Mouse (Mus musculus) cerebellum, postnatal 10 days (tissue): ENCODE results near the gene Acadm.
A peak's percentile ranks its signal among the peaks of the same experiment; 100 is the strongest.

ENCODE experiments used
- DNase-seq, 2 experiments: peaks; one replicate each; pipeline ENCODE4 v3.0.0; 2021; ENCODE audit warnings: mixed read lengths in 2 of 2

The Acadm gene

DNA sequence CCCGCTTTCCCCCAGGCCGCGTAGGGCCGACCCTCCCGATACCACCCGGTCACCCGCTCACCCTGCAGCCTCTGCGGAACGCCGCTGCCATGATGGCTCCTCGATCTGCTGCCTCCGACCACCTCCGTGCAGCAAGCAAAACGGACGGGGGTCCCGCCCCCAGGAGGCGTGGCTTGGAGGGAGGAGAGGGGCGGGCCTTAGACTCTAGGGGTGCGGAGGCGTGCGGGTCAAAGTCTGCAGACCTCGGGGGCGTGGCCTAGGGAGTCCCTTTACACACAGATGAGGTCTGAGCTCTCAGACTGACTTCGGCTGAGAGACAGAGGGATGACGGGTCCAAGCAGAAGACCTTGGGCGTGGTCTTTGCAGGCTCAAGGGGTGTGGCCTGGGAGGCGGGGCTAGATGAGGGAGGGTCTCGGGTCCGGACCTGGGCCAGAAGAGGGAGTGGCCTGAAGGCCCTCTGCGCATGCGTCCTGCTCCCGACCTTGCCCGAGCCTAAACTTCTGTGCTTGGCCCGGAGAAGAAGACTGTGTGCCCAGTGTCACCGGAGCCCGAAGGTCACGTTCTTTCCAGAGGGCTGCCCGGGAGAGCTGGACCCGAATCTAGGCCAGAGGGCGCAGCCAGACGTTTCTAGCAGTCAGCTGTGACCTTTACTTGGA is at the start of gene Acadm:
Gene Acadm, minus strand, starts transcription at position 298 of the 656 bp plus-strand sequence.
- DNase-seq, result peak; percentile 99

DNA sequence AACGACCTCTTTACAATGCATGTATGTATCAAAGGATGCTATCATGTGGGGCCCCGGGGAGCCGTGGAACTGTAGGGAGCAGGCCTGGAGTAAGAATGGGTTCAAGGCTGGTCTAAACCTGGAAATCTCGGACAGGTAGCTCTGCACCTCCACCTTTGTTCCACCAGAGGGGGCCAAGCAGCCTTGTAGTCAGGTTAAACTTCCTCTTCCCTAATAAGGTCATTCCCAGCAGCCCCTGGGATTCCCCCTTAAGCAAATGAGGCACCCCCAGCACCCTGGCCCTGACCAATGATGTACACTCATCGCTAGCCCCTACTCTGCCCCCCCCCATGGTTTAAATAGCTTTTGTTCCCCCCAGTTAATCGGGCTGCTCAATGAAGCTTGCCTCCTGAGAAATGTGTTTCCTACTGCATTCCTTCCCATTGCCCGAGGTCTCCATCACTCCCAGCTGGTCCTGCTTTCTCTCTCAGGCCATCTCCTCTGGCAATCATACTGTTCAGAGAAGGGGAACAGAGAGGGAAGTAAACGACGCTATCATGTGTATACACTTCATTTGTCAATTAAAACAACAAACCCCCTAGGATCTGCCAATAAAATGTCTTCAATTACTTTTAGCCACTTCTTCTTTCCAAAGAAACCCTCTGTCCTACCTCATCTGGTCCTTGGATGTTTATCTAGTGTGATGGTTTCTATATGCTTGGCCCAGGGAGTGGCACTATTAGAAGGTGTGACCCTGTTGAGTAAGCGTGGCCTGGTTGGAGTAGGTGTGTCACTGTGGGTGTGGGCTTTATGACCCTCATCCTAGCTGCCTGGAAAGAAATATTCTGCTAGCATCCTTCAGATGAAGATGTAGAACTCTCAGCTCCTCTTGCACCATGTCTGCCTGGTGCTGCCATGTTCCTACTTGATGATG is 40.3 kb upstream of the Acadm start:
- DNase-seq, result peak; percentile 72 to 78

DNA sequence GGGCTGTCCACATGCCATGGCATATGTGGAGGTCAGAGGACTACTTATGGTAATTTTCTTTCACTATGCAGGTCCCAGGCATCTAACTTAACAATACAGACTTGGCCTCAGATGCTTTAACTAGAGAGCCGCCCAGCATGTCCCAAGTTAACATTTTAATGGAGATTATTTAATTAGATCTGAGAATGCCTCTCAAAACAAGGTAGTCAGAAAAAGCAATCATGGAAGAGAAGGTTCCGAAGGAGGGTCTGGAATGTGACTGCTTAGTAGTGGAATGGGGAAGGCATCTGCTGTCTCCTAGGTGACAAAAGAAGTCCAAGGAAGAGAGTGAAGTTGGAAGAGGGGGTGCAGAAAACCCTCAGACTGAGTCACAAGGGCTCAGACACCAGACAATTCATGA is 36.2 kb upstream of the Acadm start:
- DNase-seq, result no peak

DNA sequence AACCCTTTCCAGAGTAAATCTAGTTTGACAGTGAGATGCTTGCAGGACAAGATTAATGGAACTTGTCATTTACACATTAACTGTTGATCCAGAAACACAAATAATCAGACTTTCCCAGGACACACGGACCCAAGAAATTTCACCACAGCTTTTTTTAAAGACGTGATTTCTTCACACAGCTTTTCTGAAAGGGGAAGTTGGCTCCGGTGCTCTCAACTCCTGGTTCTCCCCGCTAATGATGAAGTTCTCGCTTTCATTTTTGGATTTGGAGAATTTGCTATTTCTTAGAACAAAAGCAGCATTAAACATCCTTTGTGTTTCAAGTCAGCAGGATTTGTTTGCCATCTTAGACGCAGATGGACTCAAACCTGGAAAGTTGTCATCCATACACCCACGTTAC is 31.4 kb upstream of the Acadm start:
- no peak for DNase-seq

DNA sequence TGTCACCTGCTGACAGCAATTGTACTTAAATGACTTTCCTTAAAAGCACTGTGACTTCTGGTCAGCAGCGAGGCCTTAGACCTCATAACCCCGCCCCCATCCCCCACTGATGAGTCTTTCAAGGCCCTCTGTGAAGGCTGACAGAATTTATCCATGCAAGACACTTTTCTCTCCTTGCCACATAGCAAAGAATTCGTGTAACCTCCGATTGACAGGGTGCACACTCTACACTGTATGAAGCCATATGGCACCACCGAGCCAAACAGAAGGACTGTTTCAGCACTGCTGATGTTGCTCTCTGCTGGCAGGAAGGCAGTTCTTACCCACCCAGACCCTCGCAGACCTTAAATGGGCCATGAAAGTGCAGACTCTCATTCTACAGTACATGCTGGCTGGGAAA is 30.6 kb upstream of the Acadm start:
- DNase-seq, result peak; percentile 50 to 53

DNA sequence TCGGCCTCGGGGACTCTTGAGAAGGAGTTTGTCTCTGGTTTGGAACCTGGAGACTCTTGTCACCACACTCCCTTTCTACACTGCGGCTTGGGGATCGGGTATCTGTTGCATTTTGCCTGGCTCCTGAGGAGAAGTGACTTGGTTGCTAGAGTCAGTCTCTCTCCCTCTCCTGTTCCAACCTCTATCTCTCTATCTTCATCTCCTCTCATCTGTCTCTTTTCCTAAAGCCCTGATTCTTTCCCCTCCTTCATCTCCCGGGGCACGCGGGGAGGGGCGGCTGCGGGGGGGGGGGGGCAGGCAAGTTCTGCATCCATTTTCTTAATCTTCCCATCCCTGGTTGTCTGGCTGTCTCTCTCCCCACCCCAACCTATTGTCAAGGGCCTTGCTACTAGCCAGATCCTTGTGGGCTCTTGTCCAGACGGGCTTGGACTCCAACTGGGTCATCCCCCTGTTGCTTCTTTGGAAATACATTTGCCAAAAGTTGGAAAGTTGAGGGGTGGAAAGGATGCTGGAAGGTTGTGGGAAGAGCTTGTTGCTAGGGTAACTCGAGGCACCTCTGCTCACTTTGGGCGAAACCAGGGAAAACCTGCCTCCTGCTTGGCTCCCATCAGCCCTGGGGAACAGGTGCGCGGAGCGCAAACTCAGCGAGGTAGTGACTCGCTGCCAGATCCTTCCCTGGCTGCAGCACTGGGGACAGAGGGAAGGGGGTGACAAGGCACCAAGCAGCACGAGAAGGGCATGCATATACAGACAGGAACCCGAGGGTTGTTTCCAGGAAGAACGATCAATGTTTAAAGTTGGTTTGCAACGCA is 29.7 kb upstream of the Acadm start:
- peak; percentile 63 to 71 for DNase-seq

DNA sequence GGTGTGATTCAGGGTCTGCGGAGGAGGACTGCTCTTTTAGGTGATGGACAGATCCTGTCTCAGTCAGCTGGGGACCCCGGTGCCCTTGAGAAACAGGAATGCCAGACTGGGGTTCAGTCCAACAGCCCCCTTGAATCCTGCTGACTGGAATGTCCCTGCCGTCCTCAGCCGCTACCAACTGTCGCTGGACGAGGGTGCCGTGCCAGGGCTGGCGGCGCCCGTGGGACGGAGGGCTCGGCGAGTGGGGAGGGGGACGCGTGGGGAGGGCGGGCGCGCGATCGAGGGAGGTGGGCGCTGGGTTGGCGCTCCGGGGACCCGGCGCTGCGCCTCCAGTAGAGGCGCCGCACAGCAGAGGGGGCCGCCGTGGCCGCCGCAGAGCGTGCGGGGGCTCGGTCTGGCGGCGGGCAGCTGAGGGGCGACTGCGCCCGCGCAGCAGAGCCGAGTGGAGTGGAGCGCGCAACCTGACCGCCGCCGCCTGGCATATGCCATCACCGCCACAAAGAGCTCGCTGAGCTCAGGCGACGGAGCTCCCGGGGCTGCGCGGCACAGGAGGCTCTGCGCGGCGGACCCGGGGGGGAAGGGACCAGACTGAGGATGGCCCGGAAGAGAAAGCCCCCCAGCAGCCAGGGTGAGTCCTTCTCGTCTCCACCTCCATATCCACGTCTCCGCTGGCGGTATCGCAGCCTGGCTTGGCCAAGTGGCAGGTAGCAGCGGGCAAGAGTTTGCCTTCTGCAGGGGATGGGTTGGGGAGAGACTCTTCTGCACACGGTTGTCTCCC is 28.9 kb upstream of the Acadm start, which contains the start of gene Slc44a5:
Gene Slc44a5, plus strand, starts transcription at position 266 of the 778 bp plus-strand sequence.
- peak; percentile 77 to 78 for DNase-seq

DNA sequence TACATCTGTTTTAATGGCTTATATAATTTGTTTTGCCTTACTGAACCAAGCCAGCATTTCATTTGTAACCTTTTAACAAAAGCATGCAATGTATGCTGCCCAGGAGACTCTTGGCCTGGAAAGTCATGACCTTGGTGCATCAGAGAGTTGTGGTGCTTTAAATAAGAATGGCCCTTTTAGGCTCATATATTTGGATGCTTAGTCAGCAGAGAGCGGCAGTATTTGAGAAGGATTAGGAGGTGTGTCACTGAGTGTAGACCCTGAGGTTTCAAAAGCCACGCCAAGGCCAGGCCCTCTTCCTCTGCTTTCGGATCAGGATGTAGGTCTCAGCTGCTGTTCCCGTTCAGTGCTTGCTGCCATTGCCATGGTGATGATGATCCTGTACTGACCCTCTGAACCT is 25.0 kb upstream of the Acadm start:
- no peak for DNase-seq

DNA sequence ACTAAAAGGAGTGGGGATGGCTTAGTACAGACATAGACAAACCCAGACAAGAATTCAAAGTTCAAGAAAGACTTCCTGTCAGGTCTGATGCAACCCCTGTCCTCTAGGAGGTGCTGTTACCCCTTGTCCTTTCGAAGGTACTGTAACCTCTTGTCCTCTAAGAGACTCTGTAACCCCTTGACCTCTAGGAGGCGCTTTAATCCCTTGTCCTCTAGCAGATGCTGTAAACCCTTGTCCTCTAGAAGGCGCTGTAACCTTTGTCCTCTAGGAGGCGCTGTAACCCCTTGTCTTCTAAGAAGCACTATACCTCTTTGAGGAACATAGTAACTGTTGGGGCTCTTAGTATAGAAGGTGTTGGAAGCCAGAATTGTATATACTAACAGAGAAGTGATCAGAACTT is 24.1 kb upstream of the Acadm start:
- DNase-seq, result peak; percentile 81 to 90

DNA sequence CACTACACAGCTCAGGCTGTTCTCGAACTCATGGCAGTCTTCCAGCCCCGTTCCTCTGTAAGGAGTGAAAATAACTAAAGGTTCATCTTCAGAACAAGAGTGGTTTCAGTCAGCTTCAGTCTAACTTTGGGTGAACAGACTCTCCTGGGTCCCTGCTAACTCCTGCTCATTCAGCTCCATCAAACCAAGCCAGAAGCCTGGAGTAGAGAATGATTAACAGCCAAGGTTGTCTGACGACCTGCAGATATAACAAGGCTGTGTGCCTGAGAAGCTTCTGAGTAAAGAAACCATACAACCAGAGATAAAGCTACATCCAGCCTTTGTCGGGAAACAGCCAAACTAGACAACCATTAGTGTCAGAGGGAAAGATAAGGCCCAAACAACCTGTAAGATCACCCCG is 23.0 kb upstream of the Acadm start:
- peak in 1 of 2 experiments; percentile 14 for DNase-seq

DNA sequence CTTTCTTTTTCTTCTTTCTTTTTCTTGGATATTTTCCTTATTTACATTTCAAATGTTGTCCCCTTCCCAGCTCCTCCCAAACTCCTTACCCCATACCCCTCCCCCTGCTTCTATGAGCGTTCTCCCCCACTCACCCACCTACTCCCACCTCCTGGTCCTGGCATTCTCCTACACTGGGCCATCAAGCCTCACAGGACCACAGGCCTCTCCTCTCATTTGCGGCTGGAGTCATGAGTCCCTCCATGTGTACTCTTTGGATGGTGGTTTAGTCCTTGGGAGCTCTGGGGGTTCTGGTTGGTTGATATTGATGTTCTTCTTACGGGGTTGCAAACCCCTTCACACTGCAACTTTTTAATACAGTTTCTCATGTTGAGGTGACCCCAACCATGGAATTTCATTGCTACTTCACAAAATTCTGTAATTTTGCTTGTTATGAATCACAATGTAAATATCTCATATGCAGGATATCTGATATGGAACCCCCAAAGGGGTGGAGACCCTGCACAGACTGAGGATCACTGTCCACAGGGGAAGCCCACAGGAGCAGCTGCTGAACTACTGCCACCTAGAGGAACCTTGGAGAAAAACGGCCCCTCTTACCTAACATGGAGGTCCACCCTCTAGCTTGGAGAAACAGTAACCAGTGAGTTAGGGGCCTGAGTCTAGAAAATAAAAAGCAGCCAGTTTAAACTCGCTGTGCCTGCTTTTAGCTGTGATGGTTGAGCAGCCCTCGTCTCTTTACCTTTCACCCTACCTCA is 17.4 kb upstream of the Acadm start:
- DNase-seq, result peak; percentile 42 to 63

DNA sequence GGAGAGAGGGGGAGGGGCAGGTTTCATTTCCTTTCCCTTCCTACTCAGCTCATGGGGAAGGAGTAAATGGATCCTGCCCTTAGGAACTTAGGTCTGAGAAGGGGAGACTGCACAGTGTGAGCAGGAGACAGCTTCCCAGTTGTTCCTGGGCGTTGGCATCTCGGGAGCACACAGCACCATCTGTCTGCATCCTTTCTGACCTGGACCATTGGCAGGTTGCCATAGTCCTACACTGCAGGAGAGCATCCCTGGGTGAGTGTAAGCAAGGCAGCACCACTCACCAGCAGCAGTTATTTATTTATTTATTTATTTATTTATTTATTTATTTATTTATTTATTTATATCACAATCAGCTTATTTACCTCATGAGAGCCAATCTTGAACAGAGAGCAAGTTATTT is 16.5 kb upstream of the Acadm start:
- DNase-seq, result peak; percentile 51 to 65

DNA sequence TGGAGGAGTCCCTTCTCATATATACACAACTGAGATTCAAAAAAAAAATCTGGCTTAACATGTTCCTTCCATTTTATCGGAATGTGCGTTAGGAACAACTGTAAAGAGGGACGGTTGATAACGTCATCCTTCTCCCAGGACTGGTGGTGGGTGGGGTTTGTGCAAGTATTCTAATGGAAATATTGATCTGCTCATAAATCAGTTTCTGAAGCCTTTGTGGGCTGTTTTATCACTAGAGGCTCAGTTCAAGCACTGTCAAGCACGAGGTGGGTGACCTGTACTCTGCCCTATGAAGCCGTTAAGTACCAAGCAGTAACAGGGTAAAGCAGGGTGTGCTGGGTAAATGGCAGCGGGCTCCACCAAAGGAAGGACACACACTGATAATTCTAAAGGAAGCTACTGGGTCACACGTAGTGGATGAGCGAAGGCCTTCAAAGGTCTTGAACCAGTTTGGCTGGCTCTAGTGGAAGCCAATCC is 15.3 kb upstream of the Acadm start:
- no peak for DNase-seq

DNA sequence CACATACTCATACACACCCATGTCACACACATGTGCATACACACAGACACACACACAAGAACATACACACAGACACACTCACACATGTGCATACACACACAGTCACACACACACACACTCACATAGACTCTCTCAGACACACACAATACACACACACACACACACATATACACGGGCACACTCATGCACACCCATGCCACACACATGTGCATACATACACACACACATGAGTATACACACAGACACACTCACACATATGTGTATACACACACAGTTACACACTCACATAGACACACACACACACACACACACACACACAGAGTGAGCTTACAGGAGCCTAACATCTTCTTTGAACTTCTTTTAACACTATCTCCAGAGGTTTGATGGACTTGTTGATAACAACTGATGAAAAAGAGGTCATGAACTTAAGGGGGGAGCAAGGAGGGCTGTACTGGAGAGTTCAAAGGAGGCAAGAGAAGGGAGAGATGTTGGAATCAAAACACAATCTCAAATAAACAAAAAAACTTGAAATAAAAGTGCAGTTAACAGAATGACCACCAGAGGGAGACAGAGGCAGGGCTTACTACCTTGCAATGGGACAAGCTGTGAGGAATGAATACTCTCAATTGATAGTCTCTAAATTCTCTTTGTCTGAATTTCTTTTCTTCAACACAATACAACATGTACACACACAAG is 14.8 kb upstream of the Acadm start:
- DNase-seq, result peak; percentile 43 to 82

DNA sequence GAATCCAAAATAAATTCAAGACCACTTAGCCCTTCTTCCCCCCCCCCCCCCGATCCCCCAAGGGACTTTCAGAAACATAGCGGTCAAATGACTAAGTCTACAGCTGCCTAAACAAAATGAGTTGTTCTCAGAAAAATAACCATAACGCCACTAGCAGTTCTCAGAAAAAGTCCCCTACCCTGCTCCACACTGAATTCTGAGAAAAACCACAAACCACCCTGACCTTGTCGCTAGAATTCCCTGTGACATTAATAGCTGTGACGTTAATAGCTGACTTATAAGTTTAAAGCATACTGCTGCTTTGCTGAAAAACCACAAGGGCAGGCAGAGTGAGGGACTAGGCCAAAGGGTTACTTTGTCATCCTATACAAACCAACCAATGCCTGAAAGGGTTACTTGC is 13.5 kb upstream of the Acadm start:
- DNase-seq, result no peak

DNA sequence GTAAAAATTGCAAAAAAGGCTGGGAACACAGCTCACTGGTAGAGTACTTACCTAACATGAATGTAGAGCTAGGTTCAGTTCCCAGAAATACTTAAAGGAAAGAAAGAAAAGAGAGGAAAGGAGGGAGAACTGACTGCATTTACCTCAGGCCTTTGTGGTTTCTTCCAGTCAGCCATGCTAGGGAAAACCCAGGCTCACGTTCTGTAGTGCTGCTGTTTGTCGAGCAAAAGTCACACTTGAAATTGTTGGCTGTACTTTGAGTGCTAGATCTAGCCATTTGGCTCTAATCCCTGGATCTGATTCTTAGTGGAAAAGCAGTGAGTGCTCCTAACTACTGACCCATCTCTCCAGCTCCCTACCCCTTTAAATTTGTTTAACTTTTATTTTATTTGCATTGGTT is 3.7 kb upstream of the Acadm start:
- DNase-seq, result no peak

DNA sequence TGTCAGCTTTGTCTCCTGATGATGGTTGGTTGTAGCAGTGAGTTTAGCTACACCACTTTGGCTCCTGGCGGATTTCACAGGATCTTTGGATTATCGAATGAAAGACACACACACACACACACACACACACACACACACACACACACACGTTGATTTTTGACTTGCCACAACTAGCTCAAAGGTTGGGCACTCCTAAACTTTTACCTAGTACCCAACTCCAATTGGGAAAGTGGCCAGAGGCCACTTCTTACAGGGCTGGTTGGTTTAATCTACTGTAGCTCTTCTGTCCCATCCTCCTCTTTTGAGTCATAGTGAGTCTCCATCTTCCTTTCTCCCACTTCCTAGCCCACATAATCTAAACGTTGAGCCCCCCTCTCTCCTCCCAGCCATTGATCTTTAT is 2.8 kb upstream of the Acadm start:
- no peak for DNase-seq

DNA sequence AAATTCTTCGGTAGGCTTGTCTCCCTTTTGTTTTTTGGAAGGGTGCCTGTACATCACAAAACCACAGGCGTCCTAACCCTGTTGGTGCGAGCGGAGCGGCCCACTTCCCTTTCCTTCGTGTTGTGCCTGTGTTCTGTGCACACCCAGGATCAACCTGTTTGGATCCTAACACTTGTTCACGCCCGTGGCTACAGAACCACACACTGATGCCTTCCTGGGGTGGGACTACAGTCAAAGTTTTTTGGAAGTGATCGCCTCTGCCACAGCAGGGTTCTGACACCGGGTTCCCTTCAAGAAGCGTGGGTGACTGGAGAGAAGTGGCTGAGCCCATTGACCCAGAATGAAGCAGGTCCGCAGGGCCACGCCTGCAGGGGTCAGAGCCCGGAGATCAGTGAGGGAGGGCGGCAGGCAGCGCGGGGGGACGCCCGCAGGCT is 514 bp downstream of the Acadm start:
- no peak for DNase-seq

DNA sequence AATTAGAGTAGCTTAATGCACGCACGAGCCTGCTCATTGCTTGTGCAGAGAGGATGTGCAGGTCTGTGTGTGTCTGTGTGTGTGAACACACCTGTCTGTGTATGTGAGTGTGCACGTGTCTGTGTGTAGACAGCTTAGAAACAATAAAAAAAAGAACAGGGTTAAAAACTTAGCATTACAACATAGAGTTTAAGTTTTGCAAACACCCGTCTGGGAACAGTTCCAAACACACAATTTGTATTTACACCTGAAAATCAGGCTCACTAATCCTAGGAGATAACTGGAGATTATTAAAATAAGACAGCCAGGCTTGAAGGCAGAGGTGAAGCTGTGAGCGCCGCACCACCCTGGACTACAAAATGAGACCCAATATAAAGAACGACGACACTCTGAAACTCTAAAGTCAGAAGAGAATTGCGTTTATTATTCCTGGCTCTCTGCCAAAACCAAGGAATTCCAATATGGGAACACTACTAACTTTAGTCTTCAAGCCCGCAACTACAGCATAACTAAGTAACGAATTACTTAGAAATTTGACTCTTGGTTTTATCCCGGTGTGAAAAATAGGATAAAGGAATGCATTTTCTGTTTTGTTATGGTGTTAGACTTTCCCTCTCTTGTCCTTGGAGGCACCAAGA is 1.3 kb downstream of the Acadm start:
- DNase-seq, result peak in 1 of 2 experiments; percentile 21

DNA sequence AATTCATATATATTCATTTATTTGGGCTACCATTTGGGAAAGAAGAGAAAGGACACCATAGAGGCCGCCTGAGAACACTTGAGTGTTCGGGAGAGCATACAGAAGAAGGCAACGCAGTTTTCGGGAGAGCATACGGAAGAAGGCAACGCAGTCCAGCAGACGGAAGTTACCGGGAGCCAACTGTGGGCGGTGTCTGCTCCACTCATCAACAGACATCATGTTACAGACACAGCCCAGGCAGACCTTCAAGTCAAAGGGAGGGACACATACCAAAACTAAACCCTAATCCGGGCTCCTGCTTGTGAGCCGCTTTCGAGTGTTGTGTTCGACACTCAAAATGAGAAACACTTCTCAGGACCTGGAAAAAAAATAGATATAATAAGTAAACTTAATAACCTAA is 2.8 kb downstream of the Acadm start:
- no peak for DNase-seq
